Mouse (Mus musculus): ENCODE measurements around the gene Tmem213. TPM values are rescaled to one million over a fixed set of nuclear protein-coding genes. Genes with fewer than 3 reads are reported as not detected.

Gene Tmem213
- total RNA-seq (2021), result not detected
- long read RNA-seq, experiment 1, result 0 reads
- long read RNA-seq, experiment 2, transcript Tmem213-201 (3 exons, 631 nt), result major isoform, 9 of 9 reads
- long read RNA-seq, experiment 2, partial matches to known transcripts, result 0 of 9 reads
- long read RNA-seq, experiment 2, other reads (novel, unspliced or antisense), result 0 of 9 reads

DNA sequence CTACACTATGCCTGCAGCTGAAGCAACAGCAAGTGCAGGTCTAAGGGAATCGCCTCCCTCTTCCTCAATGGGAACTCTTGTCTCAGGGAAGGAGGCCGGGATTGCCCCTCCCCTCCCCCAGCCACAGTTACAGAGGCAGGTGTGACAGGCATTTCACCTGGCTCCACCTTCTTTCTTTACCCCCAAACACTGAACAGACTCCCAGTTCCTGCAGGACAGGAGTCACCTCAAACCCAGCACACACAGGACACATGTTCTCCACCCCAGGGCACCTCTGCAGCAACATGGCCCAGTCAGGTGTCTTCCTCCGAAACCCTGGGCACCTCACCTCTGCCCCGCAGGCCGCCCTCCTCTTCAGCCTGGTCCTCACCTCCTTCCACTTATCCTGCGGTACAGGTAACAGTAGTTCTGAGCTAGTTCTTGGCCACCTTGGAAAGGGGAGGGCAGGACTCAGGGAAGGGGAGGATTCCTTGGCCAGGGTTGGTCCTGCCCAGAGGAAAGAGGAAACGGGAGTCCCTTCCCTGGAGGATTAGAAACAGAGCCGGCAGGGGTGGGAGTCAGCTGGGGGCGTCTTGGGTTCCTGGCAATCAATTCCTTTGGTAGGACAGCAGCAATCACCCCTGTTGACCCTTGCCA, at the start of gene Tmem213:
Gene Tmem213 (plus strand): TSS at position 96 of the 636 bp plus-strand sequence.
- no peak for DNase-seq

DNA sequence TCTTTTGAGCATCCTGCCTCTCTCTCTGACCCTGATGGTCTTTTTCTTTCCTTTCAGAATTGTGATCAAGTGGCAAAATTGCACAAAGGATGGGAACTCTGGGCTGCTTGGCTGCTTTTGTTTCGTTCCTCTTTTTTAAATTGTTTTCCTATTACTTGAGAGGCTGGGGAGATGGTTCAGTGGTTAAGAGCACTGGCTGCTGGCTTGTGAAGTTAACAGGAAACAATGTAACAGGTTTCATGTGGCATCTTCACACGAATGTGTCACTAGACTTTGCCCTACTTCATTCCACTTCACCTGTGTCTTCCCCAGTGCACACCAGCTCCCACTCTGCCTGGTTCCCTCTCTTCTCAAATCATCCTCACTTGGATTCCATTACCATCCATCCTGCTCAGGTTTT, 44.4 kb upstream of the Tmem213 start:
- no peak for DNase-seq

DNA sequence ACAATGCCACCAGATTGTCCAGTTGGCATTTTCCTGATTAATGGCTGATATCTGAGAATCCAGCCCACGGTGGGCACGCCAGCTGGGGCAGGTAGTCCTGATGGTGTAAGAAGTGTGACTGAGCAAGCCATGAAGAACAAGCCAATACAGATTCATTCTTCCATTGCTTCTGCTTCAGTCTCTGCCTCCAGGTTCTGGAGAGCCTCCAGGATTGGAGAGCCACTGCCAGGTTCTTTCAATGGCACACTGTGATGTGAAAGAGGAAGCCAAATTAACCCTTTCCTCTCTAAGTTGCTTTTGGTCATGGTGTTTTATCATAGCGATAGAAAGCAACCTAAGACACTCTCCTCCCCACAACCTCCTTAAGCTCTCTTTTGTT, 43.9 kb upstream of the Tmem213 start:
- DNase-seq, result peak; percentile 38

DNA sequence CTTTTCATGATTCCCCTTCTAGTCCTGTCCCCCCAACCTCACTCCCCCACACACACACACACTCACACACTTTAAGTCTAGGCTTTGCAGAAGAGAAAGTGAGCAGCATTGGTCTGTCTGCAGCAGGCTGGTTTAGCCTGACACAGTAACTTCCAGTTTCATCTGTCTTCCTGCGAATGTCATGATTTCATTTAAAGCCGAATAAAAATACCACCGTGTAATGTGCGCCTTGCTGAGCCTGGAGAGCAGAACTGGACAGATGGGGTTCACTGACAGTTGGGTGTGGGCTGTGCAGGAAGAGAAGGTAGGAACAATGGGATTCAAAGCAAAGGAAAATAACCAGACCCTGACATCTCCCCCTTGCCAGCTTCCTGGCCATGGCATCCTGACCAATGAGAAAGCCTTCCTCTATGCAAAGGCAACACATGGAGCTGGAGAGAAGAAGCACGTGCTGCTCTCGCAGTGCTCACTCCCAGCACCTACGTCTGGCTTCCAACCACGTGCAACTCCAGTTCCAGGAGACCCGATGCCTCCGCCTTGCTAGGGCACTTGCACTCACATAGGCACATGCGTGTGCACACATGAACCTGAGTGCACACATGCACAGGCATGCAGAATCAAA, 43.4 kb upstream of the Tmem213 start:
- no peak for DNase-seq

DNA sequence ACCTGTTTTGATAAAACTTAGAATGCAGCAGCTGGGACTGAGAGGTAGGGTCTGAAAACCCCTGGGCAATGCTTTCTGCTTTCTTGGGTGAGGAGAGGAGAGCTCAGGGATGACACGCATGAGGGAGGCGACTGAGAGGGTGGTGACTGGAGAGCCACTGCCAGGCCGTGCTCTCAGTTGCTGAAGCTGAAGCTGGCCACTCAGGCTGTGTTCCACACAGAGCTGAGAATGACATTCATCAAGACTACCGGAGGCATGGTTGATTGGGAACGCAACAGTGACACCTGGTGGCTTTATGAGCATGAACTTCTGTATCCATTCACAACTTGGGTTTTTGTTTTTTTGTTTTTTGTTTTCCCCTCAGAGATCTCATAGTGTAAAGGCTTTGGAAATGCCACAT, 42.8 kb upstream of the Tmem213 start:
- DNase-seq, result peak; percentile 68

DNA sequence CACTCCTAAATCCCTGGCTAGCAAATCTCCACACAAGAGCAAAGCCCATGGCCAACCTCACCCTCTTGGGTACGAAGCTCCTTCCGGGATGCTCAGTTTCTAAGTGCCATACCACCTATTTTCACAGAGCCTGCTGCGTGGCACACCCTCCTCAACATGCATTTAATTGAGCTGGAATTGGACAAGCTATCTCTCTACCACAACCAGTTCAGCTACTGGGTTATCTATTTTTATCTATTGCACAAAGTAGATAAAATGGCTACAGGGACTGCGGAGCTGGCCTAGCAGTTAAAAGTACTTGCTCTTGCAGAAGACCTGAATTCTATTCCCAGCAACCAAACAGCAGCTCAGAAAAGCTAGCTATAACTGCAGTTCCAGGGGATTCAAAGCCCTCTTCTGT, 37.8 kb upstream of the Tmem213 start:
- no peak for DNase-seq

DNA sequence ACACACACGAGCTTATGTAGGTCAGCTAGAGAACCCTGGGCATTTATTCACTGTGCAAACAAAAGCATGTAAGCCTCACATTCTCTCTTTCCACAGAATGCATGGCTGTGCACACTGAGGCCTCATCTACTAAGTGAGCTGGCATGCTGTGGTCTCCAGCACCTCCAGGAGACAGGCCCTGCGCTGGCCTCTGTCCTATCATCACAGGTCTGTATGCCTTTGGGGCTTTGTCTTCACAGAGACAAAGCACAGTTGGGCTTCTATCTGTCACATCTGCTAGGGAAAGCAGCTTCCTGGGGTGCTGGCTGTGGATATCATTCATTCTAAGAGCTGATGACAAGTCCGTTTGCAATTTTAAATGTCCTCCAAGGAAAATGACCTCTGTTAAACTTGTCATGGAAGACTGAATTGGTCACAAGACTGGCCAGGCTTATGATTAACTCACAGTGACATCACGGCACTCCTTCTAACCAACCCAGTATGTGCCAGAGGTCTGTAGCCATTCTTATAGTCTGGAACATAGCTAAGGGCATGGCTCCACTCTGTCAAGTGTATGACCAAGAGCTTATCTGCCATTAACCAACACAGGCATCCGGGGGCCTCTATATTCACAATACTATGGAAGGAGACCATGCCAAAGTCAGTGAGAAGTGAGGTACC, 36.8 kb upstream of the Tmem213 start:
- DNase-seq, result no peak

DNA sequence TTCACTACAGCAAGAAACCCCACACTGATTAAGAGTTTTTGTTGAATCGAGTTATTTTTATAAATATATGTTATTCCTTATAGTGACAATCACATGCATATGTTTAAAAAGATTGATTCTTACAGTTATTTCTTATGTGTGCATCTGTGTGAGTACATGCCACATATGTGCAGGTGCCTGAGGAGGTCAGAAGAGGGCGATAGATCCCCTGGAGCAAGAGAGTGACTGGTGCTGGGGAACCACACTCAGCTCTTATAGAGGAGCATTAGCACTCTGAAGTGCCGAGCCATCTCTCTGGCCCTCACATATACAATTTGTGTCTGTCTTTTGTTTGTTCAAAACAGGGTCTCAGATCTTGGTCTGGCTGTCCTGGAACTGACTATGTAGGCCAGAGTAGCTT, 35.5 kb upstream of the Tmem213 start:
- DNase-seq, result no peak

DNA sequence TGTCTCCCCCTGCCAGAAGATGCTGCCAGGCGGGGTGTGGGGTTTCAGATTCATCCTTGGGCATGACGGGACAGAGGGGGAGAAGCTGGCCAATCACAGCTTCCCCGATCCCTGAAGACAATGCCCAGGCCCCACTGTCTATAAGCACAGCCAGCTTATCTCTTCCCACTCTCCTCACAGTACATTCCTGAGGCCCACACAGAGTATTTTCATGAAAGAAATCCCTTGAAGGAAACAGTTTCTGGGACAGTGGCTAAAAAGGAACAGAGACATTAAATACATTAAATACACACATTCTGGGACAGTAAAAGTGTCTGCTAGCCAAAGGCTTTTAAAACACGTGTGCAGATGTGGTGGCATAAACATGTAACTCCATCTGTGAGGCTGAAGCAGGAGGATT, 28.7 kb upstream of the Tmem213 start:
- DNase-seq, result no peak

DNA sequence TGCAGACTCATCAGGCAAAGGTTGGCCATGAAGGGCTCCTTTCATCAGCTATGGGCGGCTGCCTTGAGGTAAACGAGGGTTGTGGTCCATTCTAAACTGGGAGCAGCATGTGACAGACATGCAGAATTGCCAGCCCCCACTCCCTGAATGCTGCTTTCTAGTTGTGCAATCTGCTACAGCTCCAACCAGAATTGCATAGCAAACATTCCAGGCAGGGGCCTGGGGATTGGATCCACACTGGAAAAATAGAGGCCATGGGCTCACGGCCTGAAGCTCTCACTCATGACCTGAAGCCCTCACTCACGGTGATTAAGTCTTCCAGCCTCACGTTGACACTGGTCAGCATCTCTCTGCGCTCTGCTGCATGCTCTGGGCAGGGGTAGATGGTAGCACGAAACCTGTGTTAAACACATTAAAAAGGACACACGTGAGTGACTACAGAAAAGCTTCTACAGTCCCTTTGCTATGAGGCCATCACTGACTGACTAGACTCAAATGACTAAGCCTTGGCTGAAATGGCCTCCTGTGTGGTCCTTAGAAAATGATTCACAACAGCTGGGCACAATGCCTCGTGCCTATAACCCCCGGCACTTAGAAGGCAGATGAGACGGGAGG, 27.2 kb upstream of the Tmem213 start:
- DNase-seq, result no peak

DNA sequence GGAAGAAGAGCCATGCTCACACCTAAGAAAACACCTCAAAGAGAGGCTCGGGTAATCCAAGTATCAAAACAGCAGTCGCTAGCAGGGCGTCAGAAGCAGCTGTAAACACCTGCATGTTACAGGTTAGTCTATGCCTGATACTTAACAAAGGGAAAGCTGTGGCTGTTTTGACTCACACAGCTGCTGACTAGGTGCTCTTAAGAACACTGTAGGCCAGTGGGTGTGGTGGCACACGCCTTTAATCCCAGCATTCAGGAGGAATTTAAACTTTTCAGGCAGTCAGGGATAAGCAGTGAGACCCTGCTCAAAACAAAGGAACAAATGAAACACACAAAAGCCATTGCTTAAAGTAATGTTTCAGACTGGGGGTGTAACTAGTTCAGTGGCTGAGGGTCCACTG, 25.9 kb upstream of the Tmem213 start:
- no peak for DNase-seq

DNA sequence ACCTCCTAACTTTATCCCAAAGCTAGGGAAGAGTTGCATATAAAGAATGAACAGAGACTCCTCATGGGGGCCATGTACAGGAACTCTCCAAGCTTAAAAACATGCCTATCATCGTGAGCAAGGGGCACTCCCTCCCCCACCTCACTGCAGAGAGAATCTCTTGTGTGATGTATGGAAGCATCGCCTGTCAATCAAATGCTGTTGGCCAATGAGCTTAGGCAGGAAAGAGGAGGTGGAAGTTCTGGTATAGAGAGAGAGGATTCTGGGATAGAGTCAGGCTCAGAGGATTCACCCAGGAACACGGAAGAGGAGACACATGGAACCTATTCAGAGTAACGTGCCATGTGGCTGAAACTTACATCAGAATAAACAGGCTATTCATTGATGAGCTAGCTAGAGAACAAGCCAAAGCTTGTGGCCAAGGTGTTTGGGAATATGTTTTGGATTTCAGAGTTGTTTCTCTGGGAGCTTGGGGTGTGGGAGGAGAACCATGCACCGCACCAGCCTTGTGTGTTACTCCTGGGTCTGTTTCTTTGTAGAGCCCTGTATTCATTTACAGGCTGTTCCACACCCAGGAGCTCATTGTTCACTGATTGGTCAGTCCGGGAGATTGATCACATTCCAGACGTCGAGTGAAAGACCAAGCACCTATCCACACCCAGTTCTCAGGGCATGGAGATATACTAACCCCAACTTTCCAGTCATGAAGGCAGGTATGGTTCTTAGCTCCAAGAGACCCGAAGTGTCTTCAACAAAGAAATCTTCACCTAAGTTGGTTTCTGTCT, 21.6 kb upstream of the Tmem213 start:
- no peak for DNase-seq

DNA sequence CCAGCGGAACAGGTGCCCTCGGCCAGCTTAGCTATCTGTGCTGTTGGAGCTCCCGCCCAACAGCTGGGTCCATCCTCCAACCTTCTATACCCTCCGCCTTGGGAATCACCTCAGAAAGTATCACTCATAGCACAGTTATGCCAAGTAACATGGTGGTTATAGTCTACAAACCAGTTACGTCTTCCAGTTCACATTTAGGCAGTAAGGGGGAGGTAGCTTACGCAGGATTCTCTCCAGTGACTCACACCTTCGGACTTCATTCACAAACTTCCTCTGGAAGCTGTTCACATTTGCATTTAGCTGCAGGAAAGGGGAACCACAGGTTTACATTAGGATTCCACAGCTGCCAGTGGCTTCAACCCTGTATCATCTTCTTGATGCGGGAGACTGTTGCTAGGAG, 16.5 kb upstream of the Tmem213 start:
- no peak for DNase-seq

DNA sequence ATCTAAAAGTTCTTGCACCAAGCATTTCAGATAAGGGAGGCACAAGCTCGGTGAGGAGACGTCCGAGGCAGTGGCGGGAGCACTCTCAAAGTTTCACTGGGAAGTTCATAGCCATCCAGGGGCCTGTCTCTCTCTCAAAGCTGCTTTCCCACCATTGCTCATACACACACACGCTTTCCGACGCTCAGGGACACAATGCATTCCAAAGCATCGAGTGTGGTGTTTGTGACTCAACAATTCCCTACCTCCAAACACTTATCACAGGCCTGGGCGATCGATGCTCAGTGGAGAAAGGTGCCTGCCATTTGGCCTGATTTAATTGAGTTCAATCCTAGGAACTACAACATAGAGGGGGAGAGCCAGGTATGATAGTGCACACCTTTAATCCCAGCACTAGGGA, 14.4 kb upstream of the Tmem213 start:
- DNase-seq, result no peak

DNA sequence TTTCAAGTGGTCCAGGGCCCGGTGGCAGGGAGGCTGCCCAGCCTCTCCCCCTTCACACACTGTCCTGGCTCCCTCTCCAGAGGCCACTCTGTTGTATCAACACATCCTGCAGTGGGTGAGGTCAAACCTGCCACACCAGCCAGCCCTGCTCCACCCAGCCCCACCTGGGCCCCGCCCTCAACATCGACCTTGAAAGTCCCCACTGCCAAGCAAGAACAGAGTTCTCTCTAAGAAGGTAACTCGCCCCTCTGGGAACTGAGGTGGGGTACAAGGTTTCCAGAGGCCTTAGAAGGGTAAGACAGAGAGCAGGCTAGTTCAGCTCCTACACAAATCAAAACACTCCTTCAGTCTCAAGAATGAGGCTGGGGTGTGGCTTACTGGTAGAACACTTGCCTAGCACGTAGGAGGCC, 12.1 kb upstream of the Tmem213 start:
- DNase-seq, result no peak

DNA sequence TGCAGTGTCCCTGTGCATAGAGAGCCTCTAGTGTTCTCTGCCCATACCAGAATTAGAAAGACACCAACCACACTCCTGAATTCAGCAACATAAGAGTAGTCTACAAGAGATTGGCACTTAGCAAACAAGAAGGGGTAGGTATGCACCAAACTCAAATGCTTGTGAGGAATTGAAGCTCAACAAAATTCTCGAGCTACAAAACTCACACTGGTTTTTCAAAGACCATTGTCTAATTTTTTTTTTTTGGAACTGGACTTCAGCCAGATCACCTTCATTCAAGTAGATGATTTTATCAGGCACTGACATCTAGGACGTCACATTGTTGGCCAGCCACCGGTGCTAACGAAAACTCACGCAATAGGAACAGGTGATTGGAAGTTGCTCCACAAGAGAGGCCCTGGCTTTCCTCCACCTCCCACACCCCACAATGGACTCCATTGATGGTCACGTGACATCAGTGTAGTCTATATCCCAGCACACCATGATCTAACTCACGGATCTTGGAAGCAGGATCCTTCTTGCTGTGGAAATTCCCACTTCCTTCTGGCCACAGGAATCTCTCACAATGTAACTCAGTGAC, 6.7 kb upstream of the Tmem213 start:
- DNase-seq, result no peak

DNA sequence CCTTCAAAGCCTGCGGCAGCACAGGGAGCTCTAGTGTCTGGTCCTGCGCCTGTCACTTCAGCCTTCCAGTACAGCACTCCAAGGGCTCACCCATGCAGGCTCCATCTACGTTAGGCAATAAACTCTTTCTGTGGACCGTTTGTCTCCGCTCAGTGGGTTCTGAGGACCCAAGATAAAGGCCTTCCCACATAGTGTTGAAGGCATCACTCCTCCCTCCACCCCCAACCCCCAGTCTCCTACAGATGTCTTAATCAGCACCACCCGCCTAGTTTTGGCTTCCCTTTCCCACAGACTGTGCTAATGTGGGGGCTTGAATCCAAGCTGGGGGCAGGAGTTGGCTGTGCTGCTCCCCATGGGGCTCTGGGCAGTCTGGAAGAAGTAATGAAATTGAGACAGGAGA, 5.3 kb upstream of the Tmem213 start:
- no peak for DNase-seq

DNA sequence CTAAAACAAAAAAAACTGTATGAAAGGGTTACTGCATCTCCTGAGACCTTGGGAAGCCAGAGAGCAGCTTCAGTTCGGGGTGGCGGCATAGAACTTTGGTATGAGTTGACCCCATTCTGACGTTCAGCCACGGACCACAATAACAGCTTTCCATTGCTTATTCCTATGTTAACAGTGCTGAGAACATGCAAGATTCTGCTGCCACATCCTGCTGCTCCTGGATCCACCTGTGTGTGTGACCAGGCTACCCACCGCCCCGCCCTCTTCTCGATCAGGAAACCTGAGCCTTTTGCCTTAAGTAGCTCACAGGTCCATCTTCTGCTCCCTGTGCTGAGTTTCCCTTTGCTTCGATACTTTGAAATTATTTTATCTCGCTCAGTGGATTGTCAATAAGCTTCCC, 3.1 kb upstream of the Tmem213 start:
- DNase-seq, result no peak

DNA sequence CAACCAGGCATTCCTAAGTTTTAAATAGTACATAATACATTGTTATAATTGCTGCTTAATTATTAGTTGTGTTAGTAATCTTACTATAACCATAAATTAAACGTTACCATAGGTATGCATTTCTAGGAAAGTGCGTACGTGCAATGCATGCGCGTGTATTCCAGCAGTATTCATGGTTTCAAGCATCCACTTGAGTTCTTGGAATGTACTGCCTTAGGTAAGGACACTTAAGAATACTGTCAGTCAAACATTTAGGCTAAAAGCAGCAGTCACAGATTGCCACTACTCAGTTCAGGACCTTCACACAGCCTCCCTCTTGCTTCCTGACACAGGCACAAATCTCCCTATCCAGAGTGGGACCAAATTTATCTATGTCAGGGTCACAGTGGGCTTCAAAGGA, 606 bp upstream of the Tmem213 start:
- DNase-seq, result no peak

DNA sequence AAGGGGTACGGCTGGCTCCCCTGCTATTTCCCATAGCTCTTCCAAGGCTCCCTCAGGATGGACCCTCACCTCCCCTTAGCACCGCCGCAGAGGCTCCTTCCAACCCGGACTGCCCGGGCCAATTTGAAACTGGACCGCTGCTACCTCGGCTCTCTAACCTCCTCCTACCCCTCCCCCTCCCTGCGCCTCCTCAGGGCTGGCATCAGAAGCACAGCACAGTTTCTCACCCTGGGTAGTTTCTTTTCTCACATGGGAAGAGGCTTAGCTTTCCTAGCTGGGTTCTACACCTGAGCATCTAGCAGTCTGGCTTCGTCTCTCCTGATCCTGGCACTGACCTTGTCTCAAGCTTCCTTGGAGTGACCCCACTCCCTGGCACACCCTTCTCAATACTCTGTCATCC, 816 bp downstream of the Tmem213 start:
- no peak for DNase-seq

DNA sequence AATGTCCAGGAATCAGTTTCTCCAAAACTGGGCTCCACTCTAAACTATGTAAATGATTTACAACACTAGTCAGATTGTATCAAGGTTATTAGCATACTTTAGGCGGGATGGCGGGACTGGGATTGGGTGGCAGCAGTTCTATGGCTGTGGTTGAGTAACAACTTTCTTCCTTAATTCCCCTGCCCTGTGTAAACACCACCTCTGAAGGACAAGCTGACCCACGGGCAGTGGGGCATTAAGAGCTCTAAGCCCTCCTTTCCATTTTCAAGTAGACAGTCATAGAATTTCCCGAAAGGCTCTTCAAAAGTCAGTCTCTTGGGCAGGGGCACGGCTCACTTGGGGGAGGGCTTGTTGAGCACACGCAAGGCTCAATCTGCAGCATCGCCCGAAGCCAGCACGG, 1.8 kb downstream of the Tmem213 start:
- no peak for DNase-seq
